Mouse (Mus musculus) c-Kit-negative CD71-positive TER-119-positive erythroid progenitor cells, embryonic 14.5 days (primary cell): ENCODE results near the gene Mcrs1.
A peak's percentile ranks its signal among the peaks of the same experiment; 100 is the strongest.
"Not testable (repeated sequence)": the region's sequence is repeated elsewhere in the genome, so short reads cannot be mapped to it uniquely, and the experiment has no call there.

Source experiments
- DNase-seq: peaks from one replicate; pipeline ENCODE4 v3.0.0-alpha.2; 2013; ENCODE audit warnings: low read depth, low spot score

The Mcrs1 gene

DNA sequence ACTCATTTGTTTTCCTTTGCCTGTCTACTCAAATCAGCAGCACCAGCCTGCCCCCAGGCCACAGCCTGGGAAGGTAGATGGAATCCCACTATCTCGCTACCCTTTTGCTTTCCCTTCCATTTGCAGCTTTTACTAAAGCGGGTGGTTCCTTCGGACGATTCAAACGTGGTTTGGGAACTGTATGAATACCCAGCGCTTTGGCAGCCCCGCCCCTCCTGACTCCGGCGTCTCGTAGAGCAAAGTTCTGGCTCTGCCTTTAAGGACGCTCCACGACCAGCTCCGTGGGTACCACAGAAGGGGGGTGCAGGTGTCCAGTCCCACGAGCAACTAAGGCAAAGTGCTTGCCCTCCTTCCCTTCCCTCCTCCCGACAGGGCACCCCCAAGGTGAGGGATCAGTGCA is 650 bp downstream of the Mcrs1 start:
- not testable (repeated sequence) for DNase-seq

DNA sequence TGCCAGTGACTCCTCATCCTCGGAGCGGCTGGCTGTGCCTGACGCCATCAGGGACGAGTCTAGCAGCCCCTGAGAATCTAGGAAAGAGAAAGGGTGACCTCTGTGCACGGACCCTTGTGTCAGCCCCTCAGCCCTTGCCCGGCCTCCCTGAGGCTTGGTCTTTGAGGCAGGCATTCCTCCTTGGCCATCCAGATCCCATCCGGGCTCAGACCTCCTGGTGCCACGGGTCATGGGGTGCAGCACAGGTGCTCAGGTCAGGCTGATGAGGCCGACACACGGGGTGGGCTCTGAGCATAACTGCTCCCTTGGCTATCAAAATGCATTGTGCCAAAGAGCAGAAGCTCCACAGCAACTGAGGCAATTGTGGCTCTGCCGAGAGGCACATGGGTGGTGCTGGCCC is 1.8 kb downstream of the Mcrs1 start:
- no peak for DNase-seq

DNA sequence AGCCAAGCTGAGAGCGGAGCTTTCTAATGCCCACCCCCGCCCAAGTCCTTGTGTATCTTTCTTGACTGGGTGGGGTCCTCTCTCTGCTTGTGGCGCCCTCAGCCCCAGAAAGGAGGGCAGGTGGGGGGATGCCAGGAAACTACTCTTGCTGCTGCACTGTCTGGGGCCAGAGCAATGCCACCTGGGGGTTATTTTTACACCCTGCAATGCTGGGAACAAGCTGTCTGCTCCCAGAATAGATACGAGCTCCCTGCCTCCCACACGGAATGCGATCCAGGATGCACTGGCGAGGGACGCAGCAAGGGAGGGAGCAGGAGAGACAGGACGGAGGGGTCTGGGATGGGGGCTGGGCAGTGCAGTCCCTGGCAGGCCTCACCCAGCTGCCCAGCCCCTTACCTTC is 2.8 kb downstream of the Mcrs1 start:
- no peak for DNase-seq

DNA sequence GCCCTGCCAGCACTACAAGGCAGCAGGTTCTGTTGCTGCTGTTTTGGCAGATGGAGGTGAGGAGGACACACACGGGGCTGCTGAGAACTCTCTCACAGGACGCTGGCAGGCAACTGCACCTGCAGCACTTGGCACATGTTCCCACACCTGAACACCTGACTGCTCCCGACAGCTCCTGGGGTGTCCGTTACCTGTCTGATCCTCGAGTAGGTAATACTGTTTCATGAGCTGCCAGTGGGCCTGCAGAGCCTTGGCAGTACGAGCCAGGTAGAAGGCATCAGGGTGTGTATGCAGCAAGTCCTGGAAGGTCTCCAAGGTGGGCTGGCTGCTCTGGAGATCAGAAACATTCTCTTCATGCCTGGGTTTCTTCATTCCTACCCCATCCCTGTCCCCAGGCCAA is 5.0 kb downstream of the Mcrs1 start:
- not testable (repeated sequence) for DNase-seq

DNA sequence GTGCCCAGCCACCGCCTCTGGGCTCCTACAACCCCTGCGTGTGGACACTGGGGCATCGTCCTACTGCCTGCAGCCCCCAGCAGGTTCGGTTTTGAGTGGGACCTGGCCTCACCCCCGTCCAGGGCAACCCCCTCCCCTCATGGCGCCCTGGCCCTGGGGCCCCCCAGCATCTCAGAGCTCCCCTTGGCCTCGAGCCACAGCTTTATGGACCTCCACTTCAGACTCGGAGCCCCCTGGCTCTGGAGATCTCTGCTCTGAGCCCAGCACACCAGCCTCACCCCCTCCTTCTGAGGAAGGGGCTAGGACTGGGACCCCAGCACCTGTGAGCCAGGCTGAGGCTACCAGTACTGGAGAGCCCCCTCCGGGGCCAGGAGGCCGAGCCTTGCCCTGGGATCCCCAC is 9.7 kb downstream of the Mcrs1 start:
- DNase-seq: no peak

DNA sequence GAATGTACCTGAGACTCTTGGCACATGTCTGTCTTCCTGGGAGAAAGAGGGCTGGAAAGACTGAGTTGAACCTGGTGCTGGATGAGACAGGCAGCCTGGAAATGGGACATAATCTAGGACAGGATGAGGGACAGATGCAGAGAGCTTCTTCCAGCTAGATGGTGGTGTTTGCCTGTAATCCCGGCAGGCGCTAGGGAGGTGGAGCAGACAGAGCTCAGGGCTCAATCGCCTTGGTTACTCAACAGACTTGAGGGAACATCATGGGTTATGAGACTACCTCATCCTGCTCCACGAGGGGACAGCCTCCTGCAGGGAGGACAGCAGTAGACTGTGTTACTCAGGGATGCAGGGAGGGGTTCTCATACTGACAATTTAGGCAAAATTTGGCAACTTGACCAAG is 10.5 kb downstream of the Mcrs1 start:
- no peak for DNase-seq

DNA sequence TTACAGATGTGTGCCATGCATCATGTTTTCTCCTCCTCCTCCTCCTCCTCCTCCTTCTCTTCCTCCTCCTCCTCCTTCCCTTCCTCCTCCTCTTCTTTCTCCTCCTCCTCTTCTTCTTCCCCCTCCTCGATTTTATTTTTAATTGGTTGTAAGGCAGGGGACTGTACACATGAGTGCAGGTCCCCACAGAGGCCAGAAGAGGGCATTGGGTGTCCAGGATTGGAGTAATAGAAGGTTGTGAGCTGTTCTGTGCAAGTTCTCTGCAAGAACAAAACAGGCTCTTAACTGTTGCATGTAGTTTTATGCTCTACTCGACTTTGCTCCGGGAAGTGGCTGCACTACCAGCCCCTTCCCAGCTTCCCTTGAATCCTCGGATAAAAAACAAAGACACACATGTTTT is 11.6 kb downstream of the Mcrs1 start:
- no peak for DNase-seq

DNA sequence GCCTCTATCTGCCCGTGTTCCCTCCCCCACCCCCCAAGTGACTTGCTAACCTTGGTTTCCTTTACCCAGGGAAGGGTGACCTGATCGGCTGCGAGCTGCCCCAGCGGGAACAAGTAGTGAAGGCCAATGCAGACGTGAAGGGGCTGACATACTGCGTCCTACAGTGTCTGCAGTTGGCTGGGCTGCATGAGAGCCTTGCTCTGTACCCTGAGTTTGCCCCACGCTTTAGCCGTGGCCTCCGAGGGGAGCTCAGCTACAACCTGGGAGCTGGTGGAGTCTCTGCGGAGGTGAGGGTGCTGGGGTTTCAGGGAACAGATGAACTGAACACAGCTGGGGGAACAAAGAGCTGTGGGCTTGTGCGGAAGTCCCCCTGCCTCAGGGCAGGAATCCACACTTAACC is 13.8 kb downstream of the Mcrs1 start:
- DNase-seq: no peak

DNA sequence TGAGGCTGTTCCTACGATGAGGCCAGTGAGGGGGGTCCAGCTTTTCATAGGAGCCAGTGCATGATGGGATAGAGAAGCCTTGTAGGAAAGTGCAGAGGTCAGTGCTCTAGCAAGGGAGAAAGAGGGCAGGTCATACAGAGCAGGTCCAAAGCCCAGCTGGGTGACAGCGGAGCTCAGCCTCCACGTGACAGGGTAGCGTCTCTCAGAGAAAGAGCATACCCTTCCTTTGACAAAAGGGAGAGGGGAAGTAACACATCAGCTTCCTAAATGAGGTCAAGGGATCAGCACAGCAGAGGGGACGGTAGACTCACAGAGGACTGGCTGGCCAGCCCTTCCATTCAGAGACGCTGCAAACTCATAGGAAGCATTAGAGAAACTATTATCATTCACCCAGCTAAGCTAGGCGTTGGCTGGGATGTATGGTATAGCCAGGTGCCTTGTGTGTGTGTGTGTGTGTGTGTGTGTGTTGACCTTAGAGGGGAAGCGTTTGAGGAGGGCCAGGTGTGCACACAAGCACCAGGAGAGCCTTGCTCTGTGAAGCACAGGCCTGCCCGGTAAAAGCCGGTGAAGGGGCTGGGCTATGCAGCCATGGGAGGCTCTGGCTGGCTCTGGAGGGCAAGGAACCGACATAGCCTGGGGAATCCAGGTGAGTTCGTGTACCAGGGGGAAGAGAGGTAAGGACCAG is 17.3 kb downstream of the Mcrs1 start:
- DNase-seq: no peak

DNA sequence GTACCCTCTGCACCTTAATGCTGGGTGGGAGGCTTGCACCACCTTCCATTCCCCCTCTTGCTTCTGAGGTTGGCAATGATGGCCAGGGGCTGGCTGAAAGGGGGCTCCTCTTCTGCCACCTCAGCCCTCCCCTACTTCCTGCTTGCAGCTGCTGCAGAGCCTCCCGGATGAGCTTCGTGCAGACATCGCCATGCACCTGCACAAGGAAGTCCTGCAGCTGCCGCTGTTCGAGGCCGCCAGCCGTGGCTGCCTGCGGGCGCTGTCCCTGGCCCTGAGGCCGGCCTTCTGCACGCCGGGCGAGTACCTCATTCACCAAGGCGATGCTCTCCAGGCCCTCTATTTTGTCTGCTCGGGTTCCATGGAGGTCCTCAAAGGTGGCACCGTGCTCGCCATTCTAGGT is 18.0 kb downstream of the Mcrs1 start:
- DNase-seq: no peak

DNA sequence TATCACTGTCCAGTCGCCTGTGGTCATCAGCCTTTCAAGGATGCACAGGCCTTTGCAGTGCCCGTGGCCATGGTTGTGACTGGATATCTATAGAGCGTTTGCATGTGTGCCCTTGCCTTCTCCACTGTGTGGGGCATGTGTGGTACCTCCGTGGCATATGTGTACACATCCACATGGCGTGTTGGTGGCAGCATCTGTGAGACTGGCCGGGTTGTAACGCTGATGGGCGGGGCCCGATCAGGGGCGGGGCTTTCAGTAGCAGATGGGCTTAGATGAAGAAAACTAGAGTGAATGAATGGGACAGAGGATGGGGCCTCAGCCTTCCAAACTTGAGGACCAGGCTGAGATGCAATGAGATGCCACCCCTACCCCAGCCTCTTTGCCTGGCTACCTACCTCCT is 19.8 kb downstream of the Mcrs1 start:
- DNase-seq: no peak

DNA sequence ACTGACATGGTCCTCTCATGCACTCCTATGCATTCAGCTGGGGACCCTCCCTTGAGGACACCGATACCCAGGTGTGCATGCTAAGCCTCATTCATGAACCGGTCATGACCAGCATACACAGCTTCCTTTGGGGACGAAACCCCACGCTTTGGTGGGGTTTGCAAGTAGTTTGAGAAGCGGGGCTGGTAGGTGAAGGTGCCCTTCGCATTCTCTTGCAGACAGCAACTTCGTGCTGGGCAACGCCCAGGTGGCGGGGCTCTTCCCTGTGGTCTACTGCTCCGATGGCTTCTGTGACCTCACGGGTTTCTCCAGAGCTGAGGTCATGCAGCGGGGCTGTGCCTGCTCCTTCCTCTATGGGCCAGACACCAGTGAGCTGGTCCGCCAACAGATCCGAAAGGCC is 25.7 kb downstream of the Mcrs1 start:
- DNase-seq: no peak

DNA sequence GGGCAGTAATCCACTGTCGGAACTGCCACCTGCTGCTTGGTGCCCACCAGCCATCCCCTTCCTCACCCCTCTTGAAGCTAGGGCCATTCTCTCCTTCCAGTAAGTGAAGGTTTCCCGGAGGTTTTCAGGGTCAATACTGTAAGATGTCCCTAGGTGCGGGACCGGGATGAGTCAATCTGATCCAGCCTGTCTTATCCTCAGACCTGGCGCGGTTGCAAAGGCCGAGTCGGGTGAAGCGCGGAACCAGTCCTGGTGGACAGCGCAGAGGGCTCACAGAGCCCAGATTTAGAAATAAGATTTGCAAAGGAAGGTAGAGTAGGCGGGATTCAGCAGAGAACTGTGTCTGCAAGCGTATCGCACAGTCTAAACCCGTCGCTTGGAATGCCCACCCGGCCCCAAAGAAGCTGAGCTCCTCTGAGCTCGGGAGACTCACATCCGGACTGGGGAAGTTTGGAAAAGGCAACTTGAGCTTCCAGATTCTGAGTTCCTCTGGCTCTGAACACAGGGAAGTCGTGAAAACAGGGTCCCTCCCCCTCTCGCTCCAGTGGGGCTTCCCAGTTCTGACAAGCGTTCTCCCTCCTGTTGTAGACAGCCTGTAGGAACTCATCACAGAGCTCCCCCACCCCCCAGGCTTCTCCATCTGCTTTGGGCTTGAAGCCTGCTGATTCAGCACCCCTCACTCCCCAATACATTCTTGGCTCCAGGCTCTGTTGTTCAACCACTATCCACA is 26.5 kb downstream of the Mcrs1 start:
- DNase-seq: no peak

DNA sequence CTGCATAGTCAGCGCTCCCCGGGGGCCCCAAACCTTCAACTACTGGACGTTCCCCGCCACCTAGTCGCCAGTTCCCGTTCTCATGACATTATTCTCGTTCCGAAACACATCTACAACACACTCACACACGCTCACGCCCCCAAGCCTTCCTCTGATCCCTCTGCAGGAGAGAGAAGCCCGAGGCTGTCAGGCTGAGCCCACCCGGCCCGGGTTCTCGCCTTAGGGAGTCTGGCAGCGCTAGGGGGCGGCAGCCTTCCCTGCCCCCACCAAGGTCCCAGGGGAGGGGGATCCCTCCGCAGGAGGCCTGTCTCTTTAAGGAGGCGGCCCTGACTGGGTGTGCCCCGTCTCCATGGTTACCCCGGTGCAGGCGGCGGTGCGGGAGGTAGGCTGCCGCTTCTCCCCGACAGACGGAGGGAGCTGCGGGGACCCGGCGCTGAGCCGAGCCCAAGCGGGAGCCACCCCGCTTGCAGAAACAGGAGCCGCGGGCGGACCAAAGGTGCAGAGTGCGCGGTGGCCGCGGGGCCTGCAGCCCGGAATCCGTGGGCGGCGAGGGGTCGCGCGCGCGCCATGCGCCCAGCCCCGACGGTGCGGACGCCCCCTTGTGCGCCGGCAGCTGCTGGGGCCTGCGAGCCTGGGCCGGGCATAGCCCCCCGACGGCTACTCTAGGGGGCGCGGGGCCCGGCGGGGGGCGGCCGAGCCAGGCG is 27.4 kb downstream of the Mcrs1 start, which contains the start of gene Kcnh3:
Gene Kcnh3 (plus strand): TSS at position 654 of the 704 bp plus-strand sequence.
- DNase-seq: no peak

DNA sequence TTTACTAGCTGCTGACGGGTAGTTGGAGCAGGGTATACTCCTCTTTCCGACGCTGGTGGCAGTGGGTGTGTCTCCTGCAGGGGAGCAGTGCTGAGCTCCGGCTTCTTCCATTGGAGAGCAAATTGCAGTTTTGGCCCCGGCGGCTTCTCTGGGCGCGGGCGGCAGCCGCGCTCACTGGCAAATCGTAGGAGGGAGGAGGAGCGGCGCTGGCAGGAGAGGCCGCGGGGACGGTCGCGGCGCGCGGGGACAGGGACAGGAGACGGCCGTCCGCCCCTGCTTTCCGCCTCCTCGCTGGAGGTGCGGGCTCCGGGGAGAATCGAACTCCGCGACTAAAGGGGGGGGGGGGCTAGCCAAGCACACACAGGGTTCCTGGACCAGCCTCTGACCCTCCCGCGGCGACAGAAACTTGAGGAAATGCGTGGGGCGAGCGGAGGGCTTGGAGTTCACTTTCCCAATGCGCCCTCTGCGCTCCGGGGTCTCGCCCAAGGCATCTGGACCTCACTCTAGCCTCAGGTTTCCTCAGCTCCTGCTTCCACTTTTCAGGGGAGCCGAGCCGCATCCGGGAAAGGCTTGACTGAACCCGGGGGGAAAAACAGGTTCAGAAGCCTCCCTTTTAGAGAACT is 28.1 kb downstream of the Mcrs1 start:
- DNase-seq: no peak

DNA sequence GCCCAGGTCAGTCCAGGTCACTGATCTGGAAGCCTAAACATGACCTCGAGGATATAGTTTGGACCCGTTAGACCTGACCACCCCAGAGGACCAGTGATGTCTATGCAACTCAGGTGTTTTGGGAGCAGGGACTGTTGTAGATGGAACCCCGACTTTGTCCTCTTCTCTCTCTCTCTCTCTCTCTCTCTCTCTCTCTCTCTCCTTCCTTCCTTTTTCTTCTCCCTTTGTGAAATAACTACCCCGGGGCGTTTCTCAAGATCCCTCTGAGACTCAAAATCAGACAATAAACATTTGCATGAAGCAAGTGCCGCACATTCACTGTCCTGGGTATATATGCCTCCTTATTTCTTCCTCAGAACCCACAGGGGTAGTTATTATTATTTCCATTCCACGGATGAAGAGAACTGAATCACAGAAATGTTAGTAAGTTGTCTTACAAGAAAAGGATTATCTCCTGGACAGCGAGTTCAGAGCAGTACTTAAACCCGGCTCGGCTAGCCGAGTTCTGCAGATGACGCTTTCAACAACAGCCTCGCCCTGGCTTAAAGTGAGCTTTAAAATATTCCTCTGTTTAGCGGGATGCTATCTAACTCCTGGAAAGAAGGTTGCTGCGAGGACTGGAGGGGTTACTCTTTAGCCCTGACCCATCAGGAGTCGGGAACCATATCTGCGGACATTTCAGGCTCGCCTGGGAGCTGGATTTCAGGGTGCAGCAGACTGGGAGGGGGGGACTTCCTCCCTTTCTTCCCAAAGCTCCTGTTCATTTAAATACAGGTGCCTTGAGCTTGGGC is 28.8 kb downstream of the Mcrs1 start:
- no peak for DNase-seq

DNA sequence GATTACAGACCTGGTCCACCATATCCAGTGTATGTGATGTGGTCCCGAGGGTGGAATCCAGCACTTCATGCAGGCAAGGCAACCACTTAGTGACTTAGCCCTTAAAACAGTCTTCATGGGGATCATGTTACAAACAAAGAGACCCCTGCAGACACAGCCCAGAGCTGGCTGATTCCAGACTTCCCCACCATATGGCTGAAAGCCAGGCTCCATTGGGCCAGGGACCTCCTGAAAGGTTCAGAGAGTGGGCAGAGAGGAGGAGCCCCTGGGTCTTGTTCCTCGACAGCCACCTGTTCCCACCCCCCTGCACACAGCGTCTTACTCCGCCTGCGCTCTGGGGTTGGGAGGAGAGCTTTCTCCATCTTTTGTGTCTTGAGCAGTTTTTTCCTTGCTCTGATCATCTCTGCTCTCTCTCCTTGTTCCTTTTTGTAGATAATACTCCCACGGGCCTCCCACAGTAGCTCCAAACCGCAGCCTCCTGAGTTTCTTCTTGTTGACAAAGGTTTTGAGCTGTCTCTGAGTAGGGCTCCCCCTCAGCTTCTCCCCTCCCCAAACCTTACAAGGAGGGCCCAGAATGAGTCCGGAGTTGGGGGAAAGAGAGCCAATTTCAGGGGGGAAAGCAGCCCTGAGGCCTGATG is 30.3 kb downstream of the Mcrs1 start:
- no peak for DNase-seq

DNA sequence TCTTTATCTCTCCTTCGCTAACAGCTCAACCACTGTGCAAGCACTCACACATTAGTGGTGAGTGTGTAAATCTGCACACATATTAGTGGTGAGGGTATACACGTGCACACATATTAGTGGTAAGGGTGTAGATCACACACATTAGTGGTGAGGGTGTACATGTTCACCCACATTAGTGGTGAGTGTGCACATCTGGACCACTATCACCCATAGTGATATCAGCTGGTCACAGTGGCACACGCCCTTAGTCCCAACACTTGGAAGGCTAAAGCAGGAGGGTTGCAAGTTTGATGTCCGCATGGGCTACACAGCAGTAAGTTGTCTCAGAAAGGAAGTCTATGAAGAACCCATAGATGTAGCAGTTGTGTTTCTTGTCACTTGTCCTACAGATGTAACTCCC is 34.1 kb downstream of the Mcrs1 start:
- DNase-seq: no peak

DNA sequence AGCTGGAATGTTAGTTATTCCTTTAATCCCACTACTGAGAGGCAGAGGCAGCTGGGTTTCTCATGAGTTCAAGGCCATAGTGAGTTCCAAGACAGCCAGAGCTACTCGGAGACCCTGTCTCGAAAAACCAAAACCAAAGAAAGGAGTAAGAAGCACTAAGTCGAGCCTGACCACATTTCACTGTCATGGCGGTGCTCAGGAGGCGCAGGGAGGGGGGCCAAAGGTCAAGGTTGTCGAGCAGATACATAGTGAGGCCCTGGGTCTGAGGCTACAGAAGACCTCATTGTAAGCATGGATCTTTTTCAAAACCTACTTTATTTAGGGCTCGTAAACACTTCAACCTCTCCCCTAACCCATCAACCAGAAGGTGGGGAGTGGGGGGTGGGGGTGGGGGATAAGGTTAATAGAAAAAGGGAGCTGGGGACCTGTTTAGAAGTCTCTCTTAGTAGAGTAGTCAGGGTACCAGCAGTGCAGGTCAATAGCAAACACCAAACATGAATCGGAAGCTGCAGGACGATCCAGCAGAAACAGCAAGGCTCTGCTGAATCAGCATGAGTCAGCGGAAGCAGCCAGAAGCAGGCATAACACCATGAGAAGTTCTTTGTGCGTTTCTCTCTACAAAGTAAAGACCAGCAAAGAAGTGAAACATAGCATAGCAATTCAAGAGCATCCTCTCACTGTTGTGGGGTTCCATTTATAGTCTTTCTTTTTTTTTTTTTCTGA is 35.9 kb downstream of the Mcrs1 start:
- DNase-seq: peak; percentile 48

DNA sequence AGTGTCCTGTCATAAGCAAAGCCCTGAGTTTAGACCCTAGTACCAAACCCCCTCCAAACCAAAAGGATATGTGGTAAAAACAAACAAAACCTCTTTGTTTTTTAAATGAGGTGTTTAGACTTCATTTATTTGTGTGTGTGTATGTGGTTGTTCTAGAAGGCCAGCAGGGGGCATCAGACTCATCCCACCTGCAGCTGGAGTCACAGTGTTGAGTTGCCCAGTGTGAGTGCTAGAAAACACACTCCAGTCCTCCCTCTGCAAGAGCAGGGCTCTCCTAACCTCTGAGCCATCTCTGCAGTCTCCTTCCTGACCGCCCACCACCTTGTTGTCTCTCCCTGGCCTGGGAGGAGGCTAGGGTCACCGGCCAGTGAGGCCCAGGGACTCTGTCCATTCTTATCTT is 36.8 kb downstream of the Mcrs1 start:
- DNase-seq: no peak
